Mouse (Mus musculus) G1E (cell line): ENCODE data around the gene Mettl17. TPM values are rescaled to one million over a fixed set of nuclear protein-coding genes. Genes with fewer than 3 reads are reported as not detected.
"Not testable (repeated sequence)": the region's sequence is repeated elsewhere in the genome, so short reads cannot be mapped to it uniquely, and the experiment has no call there.

Source experiments
- ATAC-seq: 2 replicates; pipeline ENCODE4 v1.8.0; 2016; ENCODE audit warnings: mild to moderate bottlenecking; ENCODE audit not compliant: insufficient number of reproducible peaks, poor library complexity, low FRiP score, severe bottlenecking; ENCODE audit errors: extremely low read depth
- DNase-seq: peaks from one replicate; pipeline ENCODE4 v3.0.0; 2012; ENCODE audit warnings: low spot score
- H3K27me3 ChIP-seq: 2 replicates; pipeline ENCODE4 v1.6.1; 2012; ENCODE audit warnings: mild to moderate bottlenecking, low read length, inconsistent platforms; ENCODE audit not compliant: insufficient read depth
- H3K36me3 ChIP-seq: replicated peaks from 2 replicates; pipeline ENCODE3; 2012; ENCODE audit warnings: mild to moderate bottlenecking, inconsistent platforms
- H3K4me1 ChIP-seq: 2 replicates; pipeline ENCODE4 v1.6.1; 2012; ENCODE audit warnings: low read depth, low read length, inconsistent platforms, mixed read lengths; ENCODE audit not compliant: insufficient read depth
- H3K4me3 ChIP-seq: 2 replicates; pipeline ENCODE4 v1.5.1; 2012; ENCODE audit warnings: low read depth, mild to moderate bottlenecking, inconsistent platforms, low read length, moderate library complexity, mixed read lengths
- H3K9me3 ChIP-seq: replicated peaks from 2 replicates; pipeline ENCODE4 v1.6.1; 2012; ENCODE audit warnings: inconsistent platforms
- CTCF ChIP-seq: IDR thresholded peaks from 2 replicates; pipeline ENCODE4 v1.5.1; 2012; ENCODE audit warnings: low read depth, low read length, inconsistent platforms, mixed read lengths
- GATA1 ChIP-seq: IDR thresholded peaks from 2 replicates; pipeline ENCODE4 v1.6.1; 2012; ENCODE audit warnings: borderline replicate concordance, low read length, inconsistent platforms, mixed read lengths
- GATA2 ChIP-seq: IDR thresholded peaks from 2 replicates; pipeline ENCODE4 v1.6.1; 2012; ENCODE audit warnings: low read depth, low read length, inconsistent platforms, borderline replicate concordance
- POLR2AphosphoS5 ChIP-seq: IDR thresholded peaks from 2 replicates; pipeline ENCODE4 v1.6.1; 2012; ENCODE audit warnings: low read depth, low read length, inconsistent platforms; ENCODE audit not compliant: insufficient replicate concordance
- TAL1 ChIP-seq: conservative IDR thresholded peaks from 2 replicates; pipeline ENCODE4 v1.6.1; 2012; ENCODE audit warnings: low read depth, low read length, inconsistent platforms, mixed read lengths
- polyA plus RNA-seq: library from polyadenylated mRNA; stranded (reverse); fragments of >175 nt; gene quantifications from 2 replicates; pipeline ENCODE4 v1.2.3, GENCODE M21; 2012
- total RNA-seq, 2 experiments: library from RNA; stranded (forward) in 1 of 2; stranded (reverse) in 1 of 2; fragments of 200-1000 nt in 1 of 2; fragments of >200 nt in 1 of 2; fragmentation: Nextera tagmentation in 1 of 2; gene quantifications; 2 replicates each; pipeline ENCODE4 v1.2.3; 2014 to 2017

Gene Mettl17
- total and polyA plus RNA-seq, 3 experiments: 19.5 to 36.9 (median 23.2) TPM

DNA sequence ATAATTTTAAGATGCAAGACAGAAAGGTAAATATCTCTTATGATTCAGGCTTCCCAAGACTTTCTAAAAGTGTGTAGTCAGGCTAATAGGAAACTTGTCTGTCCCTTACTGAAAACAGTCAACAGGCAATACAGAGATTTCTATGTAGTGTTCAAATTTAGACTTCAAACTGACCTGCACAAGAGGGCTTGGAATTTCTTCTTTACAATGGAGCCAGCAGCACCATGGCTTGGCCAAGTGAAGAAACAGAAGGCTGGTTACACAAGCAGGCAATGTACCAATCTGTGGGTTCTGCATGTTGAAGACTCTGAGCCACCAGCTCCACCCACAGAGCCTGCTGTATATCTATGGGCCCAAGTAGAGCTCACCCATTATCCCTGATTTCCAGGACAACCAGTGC, 31.2 kb upstream of the Mettl17 start, which contains the start of gene Ear6:
Ear6 (plus strand) TSS at position 301 of the 400 bp plus-strand sequence.
- Histone ChIP-seq H3K36me3 (no peaks in the 10 kb centered on the region), H3K27me3 (peaks cover 8% of the 10 kb centered on the region; the same call in 1 of the 2 replicates), H3K4me3 (no peak within 1 kb of the TSS), H3K9me3 (no peaks in the 10 kb centered on the region), H3K4me1 (no peaks in the 10 kb centered on the region)
- no peak for DNase-seq
- no peak for ATAC-seq
- TF ChIP-seq GATA1 (no peak), TAL1 (no peak), POLR2AphosphoS5 (no peak), GATA2 (no peak), CTCF (no peak)

GRCm38 (mm10) chr14:51855280-51855679, 29.4 kb upstream of the Mettl17 start:
- ATAC-seq, H3K9me3 ChIP-seq, H3K4me3 ChIP-seq, DNase-seq, H3K36me3 ChIP-seq, H3K4me1 ChIP-seq: not testable (repeated sequence)
- peaks cover 13% of the 10 kb centered on the region; the same call in 1 of the 2 replicates for H3K27me3 ChIP-seq

- H3K9me3 ChIP-seq, H3K4me1 ChIP-seq, DNase-seq, H3K27me3 ChIP-seq, H3K4me3 ChIP-seq, ATAC-seq, H3K36me3 ChIP-seq: not testable (repeated sequence)
Measured at GRCm38 (mm10) chr14:51863603-51864002, 21.0 kb upstream of the Mettl17 start.

GRCm38 (mm10) chr14:51870756-51871155, 13.9 kb upstream of the Mettl17 start:
- TF ChIP-seq TAL1 (no peak), GATA2 (no peak), POLR2AphosphoS5 (no peak), CTCF (no peak)
- ATAC-seq: no peak
- H3K9me3 ChIP-seq: no peaks in the 10 kb centered on the region

DNA sequence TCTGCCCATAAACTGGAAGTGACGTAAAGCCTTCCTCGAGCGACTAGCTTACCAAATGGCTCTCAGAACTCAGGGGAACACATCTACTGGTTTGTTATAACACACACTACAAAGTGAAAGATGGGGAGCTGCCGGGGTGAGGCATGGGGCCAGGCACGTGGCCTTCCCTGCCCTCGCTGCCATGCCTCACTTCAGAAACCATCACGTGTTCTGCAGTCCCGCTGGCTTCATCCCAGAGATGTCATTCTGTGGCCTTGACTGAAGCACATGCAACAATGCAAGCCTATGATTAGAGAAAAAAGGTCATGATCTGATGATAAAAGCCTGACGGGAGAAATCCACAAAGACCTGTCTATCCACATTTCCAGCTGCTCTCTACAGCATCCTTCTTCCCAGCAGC, 12.9 kb upstream of the Mettl17 start:
- Histone ChIP-seq H3K4me3 (no peak overlapping the region), H3K9me3 (no peaks in the 10 kb centered on the region), H3K36me3 (no peaks in the 10 kb centered on the region), H3K27me3 (peaks cover 22% of the 10 kb centered on the region), H3K4me1 (no peaks in the 10 kb centered on the region)
- no peak for ATAC-seq
- TF ChIP-seq TAL1 (no peak), GATA2 (no peak), CTCF (no peak), POLR2AphosphoS5 (no peak), GATA1 (no peak)
- DNase-seq: no peak

More at GRCm38 (mm10) chr14:51870756-51871155, 13.9 kb upstream of the Mettl17 start:
- Histone ChIP-seq H3K36me3 (no peaks in the 10 kb centered on the region), H3K4me3 (no peak overlapping the region), H3K4me1 (no peaks in the 10 kb centered on the region), H3K27me3 (peaks cover 19% of the 10 kb centered on the region)
- no peak for DNase-seq

DNA sequence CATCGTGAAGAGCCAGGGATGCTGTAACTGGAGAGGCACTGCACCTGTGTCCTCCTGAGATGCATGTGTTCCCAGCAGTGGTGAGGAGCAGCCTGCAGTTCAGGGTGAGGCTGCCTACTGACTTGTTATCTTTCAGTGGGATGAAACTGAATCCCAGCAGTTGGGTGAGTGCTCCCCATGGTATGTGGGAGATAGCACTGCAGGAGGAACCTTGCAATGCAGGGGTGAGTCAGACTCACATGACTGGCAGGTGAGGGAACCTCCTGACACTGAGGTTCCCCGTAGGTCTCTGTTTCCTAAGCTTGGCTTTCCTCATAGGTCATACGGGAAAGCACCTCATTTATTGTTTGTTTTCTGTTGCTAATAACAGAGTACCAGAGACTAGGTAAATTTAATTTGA, 7.1 kb upstream of the Mettl17 start:
- Histone ChIP-seq H3K4me3 (no peak overlapping the region), H3K36me3 (no peaks in the 10 kb centered on the region), H3K4me1 (no peaks in the 10 kb centered on the region), H3K27me3 (peaks cover 11% of the 10 kb centered on the region), H3K9me3 (no peaks in the 10 kb centered on the region)
- ATAC-seq (no peak), DNase-seq (no peak)
- TF ChIP-seq POLR2AphosphoS5 (no peak), GATA1 (no peak), CTCF (no peak), TAL1 (no peak), GATA2 (no peak)

DNA sequence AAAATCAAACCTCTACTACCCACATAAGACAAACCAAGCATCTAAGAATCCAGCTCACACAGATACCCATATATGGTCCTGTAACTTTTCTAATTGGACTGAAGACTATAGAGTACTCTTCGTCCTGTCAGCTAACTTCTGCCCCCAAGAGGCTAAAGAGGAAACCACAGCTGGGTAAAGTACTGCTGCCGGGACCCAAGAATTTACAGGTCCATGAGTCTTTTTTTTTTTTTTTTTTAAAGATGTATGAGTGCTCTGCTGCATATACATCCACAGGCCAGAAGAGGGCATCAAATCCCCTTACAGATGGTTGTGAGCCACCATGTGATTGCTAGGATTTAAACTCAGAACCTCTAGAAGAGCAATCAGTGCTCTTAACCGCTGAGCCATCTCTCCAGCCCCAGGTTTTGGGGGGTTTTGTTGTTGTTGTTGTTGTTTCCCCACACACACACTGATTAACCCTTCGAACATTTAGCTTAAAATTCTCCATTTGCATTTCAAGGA, 1.1 kb upstream of the Mettl17 start:
- Histone ChIP-seq H3K4me1 (peaks cover 16% of the 10 kb centered on the region), H3K36me3 (peaks cover 24% of the 10 kb centered on the region), H3K4me3 (peak overlapping the region; percentile 93; the same call in 1 of the 2 replicates), H3K27me3 (no peaks in the 10 kb centered on the region), H3K9me3 (no peaks in the 10 kb centered on the region)
- TF ChIP-seq CTCF (no peak; the same call in 1 of the 2 replicates), POLR2AphosphoS5 (no peak), TAL1 (no peak), GATA1 (no peak), GATA2 (no peak)
- ATAC-seq (peak; percentile 29; the same call in 1 of the 2 replicates), DNase-seq (peak; percentile 47)
